Mouse (Mus musculus) erythroblast, adult 5-6 weeks (primary cell): Measurements from ENCODE around the gene Vmn1r65. TPM values are rescaled to one million over a fixed set of nuclear protein-coding genes. Genes with fewer than 3 reads are reported as not detected.
"Not testable (repeated sequence)": the region's sequence is repeated elsewhere in the genome, so short reads cannot be mapped to it uniquely, and the experiment has no call there.

Experiments used
- ATAC-seq: replicated peaks from 2 replicates; pipeline ENCODE4 v1.8.0; 2016; ENCODE audit warnings: moderate number of reproducible peaks, mild to moderate bottlenecking, moderate TSS enrichment, inconsistent platforms; ENCODE audit not compliant: poor library complexity, low FRiP score, severe bottlenecking
- total RNA-seq, 2 experiments: library from RNA; stranded (forward) in 1 of 2; stranded (reverse) in 1 of 2; fragments of 150-400 nt in 1 of 2; fragments of 200-764, 138-1000 nt in 1 of 2; gene quantifications; 2 replicates each; pipeline versions ENCODE4 v1.2.3 to v1.2.4; 2015 to 2017; ENCODE audit warnings: low replicate concordance in 2 of 2

Gene Vmn1r65
- total RNA-seq (2015; ENCODE audit: low replicate concordance) (not detected in 2 replicates), total RNA-seq (2017; ENCODE audit: low replicate concordance) (not detected in 2 replicates)

GRCm38 (mm10) chr7:6010910-6011309, at the start of gene Vmn1r65:
Gene Vmn1r65, minus strand, starts transcription at chr7:6011010.
- no peak for ATAC-seq

- no peak for ATAC-seq
Observed at GRCm38 (mm10) chr7:6044861-6045260, 34.1 kb upstream of the Vmn1r65 start, which contains the start of gene Nlrp4c. Gene Nlrp4c, plus strand, starts transcription at chr7:6045161.

GRCm38 (mm10) chr7:5982426-5982825, 28.4 kb downstream of the Vmn1r65 start:
- not testable (repeated sequence) for ATAC-seq

GRCm38 (mm10) chr7:5972546-5972945, 38.3 kb downstream of the Vmn1r65 start:
- ATAC-seq: not testable (repeated sequence)

Other genes starting within 250 kb of the Vmn1r65 start
- gene Vmn1r63, start 205.6 kb downstream of the Vmn1r65 start, total RNA-seq (2015; ENCODE audit: low replicate concordance): not detected in 2 replicates
- gene Vmn1r63, start 205.6 kb downstream of the Vmn1r65 start, total RNA-seq (2017; ENCODE audit: low replicate concordance): not detected in 2 replicates
- not detected in 2 replicates for gene Vmn1r64, start 126.5 kb downstream of the Vmn1r65 start, total RNA-seq (2015; ENCODE audit: low replicate concordance)
- not detected in 2 replicates for gene Vmn1r64, start 126.5 kb downstream of the Vmn1r65 start, total RNA-seq (2017; ENCODE audit: low replicate concordance)
- not detected in 2 replicates for gene Nlrp4c, start 34.2 kb upstream of the Vmn1r65 start, total RNA-seq (2015; ENCODE audit: low replicate concordance)
- 0.14 TPM in 1 of 2 replicates, not detected in the other for gene Nlrp4c, start 34.2 kb upstream of the Vmn1r65 start, total RNA-seq (2017; ENCODE audit: low replicate concordance)
- gene Zfp787, start 145.0 kb upstream of the Vmn1r65 start, total RNA-seq (2015; ENCODE audit: low replicate concordance): 1.5 and 8.4 TPM in 2 replicates
- 5.2 and 10.3 TPM in 2 replicates for gene Zfp787, start 145.0 kb upstream of the Vmn1r65 start, total RNA-seq (2017; ENCODE audit: low replicate concordance)
- gene Zfp444, start 161.2 kb upstream of the Vmn1r65 start, total RNA-seq (2015; ENCODE audit: low replicate concordance): 0.77 and 1.5 TPM in 2 replicates
- 1.3 and 5.7 TPM in 2 replicates for gene Zfp444, start 161.2 kb upstream of the Vmn1r65 start, total RNA-seq (2017; ENCODE audit: low replicate concordance)
- gene Galp, start 186.1 kb upstream of the Vmn1r65 start, total RNA-seq (2015; ENCODE audit: low replicate concordance): not detected in 2 replicates
- not detected in 2 replicates for gene Galp, start 186.1 kb upstream of the Vmn1r65 start, total RNA-seq (2017; ENCODE audit: low replicate concordance)
- not detected in 2 replicates for gene Zscan5b, start 211.3 kb upstream of the Vmn1r65 start, total RNA-seq (2015; ENCODE audit: low replicate concordance)
- not detected in 2 replicates for gene Zscan5b, start 211.3 kb upstream of the Vmn1r65 start, total RNA-seq (2017; ENCODE audit: low replicate concordance)
- gene Epp13, start 241.7 kb upstream of the Vmn1r65 start, total RNA-seq (2015; ENCODE audit: low replicate concordance): not detected in 2 replicates
- not detected in 2 replicates for gene Epp13, start 241.7 kb upstream of the Vmn1r65 start, total RNA-seq (2017; ENCODE audit: low replicate concordance)